Mouse (Mus musculus) cerebellum, postnatal 10 days (tissue): ENCODE results near the gene Tmem109.

Source experiments
- DNase-seq, 2 experiments: peaks; one replicate each; pipeline ENCODE4 v3.0.0; 2021; ENCODE audit warnings: mixed read lengths in 2 of 2

Gene Tmem109

DNA sequence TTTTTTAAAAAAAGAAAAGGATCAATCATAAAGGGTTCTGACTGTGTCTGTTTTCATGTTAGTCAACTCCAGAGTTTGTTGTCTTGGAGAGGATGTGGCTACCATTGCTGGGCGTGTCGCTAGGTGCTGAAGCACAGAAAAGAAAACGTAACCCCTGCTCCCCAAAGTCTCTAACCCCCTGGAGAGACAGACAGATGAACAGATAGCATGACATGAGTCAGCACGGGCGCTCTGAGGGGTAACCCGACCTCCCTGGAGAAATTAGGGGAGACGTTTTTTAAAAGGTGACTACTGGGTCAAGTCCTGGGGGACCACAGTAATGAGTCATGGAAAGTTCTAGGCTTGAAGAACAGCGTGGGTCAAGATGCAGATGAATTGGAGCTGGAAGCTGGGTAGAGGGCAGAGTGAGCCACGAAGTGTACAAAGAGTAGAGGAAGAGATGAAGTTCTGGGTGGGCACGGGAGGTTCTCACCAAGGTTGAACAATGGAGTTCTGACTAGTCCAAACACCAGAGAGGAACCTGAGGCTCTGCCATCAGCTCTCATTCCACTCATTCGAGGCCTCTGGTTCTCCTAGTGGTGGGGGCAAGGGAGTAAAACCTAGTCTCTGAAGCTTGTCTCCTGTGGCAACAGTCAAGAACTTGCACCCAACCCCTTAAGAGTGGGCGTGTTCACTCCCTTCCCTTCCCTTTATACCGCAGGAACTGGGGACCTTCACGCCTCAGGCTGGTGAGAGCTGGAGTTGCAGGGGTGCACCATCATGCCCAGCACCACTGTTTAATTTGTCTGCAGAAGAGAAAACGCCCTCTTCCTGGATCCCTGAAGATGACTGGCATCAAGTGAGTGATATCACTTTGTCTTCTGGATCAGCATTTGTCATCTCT, 42.5 kb downstream of the Tmem109 start, which contains the start of gene Slc15a3:
Gene Slc15a3 (plus strand): TSS at position 718 of the 883 bp plus-strand sequence.
- DNase-seq: no peak

DNA sequence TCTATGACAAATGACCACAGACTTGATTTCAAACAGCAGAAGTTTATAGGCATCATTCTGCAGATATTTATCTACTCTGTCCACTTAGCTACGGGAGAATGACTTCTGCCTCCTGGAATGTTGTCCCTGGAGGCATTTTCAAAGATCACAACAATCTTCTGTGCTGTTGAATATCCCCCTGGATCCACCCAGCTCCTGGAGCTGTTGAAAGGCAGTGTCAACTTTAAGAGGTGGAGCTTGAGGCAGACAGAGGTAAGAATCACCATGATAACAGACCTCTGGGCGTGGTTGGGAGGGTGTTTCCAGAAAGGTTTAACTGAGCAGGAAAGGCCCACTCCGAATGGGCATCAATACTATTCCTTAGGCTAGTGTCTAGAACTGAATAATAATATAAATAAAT, 46.1 kb downstream of the Tmem109 start:
- DNase-seq: no peak

DNA sequence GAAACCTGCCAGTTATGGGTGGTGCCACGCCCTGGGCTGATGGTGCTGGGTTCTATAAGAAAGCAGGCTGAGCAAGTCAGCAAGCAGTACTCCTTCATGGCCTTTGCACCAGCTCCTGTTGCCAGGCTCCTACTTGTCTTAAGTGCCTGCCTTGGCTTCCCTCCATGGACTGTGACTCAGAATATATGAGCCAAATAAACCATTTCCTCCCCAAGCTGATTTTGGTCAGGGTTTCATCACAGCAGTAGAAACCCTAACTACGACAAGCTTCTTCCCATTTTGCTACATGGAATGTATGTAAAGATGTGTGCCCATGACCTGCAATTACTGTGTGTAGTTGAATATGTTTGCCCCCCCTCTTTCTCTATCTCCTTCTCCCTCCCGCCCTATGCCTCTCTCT, 48.2 kb downstream of the Tmem109 start:
- DNase-seq: no peak

DNA sequence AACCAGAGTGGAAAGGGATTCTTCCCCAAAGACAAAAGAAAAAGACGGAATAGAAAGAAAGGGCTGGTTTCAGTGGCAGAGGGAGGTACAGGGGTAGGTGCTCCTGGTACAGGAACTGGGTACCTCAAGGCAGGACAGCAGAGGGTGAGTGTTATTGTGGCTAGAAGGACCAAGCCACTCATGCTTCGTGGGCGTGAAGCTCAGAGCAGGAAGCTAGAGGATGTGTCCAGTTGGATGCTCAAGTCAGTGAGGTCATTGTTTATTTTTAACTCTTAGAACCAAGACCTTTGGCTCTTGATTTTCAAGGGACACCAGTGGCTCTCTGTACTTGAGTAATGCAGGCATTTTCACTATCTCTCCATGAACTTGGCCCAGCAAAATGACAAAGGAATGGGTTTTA, 49.8 kb downstream of the Tmem109 start:
- DNase-seq: no peak

DNA sequence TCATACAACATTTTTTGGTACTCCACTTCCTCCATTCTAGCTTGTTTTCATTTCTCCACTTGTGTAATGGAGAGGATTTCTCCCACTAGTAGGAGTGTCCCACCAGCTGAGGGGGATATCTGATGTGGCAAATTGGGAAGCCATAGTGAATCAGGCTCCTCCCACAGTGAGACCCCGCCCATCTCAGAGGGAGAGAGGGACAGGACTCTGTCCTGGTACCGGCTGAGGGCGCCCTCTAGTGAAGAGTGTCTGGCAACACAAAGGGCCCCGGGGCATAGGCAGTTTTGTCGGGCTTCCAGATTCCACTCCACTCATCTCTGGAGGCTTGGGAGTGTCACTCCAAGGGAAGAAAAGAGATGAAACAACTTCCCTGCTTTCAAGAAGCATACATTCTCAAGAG, 50.4 kb downstream of the Tmem109 start:
- DNase-seq: peak; percentile 87 to 91

GRCm38 (mm10) chr19:10829436-10830175, 52.2 kb downstream of the Tmem109 start, which contains the start of gene Cd6:
Gene Cd6, minus strand, starts transcription at chr19:10830058.
- DNase-seq: no peak

- DNase-seq: no peak
Measured at GRCm38 (mm10) chr19:10828321-10828720, 53.5 kb downstream of the Tmem109 start.

DNA sequence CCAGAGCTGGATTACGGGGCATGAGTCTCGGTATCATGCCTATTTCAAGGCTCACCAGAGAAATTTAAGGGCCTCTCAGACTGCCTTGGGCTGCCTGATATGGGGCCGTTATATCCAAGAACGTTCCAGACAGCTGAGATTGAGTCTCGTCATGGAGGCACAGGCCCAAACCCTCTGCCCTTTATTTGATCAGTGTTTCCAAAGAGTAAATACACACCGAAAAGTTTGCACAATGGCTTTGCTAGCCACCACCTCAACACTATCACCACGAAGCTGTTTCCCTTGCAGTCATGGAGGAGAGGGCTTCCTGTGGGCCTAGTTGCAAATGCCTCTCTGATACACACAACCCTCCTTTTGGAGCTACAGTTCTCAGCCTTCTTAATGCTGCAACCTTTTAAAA, 57.7 kb downstream of the Tmem109 start:
- DNase-seq: no peak

DNA sequence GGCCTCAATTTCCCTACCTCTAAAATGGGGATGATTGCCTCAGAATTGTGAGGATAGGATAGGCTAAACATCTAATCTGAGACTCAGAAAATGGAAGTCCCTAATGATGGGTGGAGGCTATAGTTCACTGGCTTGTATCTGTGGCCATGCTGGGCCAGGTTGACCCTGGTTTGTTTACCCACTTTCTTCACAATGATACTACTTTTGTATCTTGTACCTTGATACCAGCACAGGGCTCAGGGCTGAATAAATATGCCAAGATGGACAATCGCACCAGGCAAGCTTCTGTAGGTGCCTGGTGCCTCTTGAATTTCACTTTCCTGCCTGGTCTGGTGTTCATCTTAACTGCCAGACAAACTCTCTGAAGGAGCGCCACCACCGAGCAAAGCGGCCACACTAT, 59.3 kb downstream of the Tmem109 start:
- no peak for DNase-seq

- DNase-seq: no peak
Measured at GRCm38 (mm10) chr19:10821319-10821718, 60.5 kb downstream of the Tmem109 start.
